Mouse (Mus musculus): ENCODE measurements around the gene Lpar5.

Lpar5 gene

DNA sequence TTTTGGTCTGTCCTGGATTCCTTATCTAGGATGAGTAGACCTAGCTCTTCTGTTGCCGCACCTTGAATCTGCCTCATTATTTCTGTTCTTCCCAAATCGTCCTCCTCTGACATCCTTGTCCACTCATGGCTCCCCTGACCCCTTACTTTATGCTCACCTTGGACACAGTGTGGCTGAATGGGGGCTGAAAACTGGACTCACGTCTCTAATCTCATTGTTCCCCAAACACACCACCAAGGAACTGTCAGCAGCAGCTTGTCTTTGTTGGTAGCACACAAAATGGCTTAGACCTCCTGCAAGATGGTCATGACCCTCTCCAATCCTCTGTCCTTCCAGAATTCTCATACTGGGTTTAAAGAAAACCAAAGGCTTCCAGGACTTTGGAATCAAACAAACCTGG is 20.2 kb downstream of the Lpar5 start:
- DNase-seq = no peak

DNA sequence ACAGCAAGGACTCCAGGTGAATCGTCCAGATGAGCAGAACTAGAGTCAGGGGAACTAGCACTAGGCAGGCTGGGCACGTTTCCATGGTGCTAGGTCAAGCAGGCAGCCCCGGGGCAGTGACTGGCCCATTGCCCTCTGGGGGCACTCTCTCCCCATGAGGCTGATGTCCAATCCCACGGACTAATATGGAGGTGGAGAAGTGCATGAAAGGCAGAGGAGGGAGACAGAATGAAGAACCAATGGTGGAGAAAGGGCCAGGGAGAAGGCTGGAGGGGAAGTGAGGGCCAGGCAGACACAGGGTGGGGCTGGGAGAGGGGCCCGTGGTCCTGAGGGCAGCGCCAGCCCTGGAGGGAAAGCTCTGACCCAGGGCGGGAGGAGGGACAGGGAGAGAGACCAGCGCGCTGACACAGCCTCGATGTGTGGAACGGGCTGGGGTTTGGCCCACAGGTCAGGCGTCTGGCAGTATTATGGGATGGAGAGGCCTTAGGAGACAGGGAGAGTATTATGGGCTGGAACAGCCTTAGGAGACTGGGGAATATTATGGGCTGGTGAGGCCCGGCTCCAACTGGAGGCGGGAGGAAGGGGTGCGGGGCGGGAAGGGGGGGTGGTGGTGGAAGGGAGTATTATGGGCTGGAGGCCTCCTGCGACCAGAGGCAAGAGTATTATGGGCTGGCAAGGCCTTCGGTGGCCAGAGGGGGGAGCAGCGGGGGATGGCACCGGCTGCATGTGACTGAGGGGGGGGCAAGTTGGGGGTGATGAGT is 21.0 kb downstream of the Lpar5 start:
- peak; percentile 88 for DNase-seq

DNA sequence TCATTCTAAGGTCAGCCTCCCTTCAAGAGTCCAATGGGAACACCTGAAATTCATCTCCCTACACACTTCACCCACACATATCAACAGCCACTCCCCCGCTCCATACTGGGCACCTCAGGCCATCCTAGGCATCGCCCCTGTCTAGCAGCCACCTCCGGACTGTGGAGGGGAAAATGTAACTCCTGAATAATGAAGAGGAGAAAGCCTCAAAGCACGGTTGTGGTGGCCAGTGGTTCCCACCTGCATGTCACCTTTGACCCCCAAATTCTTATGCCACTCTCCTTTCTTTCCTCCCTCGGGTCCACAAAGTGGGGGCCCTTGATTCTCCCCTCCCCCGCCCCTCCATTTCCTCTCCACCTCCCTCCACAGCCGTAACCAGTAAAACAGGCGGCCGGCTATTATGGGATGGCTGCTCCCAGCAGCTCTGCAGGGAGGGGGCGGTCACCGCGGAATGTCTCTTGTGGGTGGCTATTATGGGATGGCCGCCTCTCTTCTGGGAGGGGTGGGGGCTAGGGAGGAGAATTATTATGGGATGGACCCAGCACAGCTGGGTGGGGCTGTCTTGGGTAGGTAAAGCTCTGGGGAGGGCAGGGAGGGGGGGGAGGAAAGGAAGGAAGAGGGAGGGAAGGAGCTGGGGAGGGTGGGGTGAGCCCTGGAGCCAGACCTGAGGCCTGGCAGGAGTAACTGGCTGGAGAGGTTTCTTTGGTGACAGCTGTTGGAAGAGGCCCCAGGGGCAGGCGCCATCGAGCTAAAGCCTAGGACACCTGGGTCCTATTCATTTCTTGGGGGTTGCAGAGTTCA is 22.0 kb downstream of the Lpar5 start:
- peak; percentile 95 for DNase-seq

DNA sequence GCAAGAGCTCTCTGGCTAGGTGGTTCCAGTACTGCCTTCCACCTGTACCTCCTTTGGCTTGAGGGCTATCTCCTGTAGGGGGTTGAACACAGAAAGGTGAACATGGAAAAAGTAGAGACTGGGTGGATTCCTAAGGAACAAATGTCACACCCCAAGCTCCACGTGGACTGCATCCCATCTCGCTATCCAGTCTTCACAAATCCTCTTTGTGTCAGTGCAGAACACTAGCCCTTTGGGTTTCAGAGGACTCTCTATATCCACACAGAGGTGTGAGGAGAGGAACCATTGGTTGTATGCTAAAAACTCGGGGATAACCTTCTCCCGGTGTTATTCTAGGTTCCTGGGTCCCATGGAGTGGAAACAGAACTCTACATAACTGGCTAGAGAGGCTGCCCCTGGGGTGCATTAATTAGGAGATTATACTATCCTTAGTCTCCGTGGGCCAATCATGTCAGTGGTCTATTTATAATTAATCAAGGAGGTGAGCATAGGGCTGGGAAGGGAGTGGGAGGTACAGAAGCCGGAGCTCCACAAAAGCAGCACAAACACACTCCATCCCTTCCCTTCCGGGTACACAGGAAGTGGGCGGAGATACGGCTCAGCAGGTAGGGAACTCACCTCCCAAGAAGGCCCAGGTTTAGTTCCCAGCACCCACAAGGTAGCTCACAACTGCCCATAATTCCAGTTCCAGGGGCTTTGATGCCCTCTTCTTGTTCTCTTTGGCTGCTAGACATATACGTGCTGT is 22.8 kb downstream of the Lpar5 start:
- DNase-seq = no peak

DNA sequence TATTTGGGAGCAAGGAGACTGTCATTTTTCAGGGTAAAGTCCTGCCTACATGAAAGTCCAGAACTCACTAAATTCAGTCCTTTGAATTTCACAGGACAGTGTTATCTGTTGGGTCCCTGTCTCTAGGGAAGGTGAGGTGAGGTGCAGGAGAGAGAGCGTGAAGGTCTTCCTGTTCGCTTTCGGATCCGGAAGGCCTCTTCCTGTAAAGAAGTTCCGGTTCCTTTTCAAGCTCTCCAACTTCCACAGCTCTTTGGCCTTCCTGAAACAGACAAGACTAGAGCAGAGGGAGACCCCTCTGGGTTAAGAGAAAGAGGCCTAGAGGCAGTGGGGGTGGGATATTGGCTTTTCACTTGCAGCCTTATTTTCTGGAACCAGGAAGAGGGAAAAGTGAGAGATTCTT is 24.7 kb downstream of the Lpar5 start:
- no peak for DNase-seq

DNA sequence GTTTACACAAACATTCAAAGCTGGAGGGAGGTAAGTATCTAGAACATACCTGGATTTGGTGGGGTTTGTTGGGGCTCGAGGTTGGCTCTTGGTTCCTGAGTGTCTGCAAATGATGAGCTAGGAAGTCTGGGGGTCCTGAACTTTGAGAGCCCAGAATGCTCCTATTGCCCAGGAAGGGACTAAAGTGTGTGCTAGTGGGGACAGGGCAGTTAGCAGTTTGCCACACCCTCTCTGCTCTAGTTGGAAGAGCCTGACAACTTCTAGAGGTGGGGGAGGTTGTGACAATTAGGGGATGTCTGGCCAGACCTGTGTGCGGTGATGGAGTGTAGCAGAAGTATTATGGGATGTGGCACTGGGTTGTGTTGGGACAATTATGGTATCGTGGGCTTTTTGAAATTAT is 27.1 kb downstream of the Lpar5 start:
- DNase-seq = no peak

DNA sequence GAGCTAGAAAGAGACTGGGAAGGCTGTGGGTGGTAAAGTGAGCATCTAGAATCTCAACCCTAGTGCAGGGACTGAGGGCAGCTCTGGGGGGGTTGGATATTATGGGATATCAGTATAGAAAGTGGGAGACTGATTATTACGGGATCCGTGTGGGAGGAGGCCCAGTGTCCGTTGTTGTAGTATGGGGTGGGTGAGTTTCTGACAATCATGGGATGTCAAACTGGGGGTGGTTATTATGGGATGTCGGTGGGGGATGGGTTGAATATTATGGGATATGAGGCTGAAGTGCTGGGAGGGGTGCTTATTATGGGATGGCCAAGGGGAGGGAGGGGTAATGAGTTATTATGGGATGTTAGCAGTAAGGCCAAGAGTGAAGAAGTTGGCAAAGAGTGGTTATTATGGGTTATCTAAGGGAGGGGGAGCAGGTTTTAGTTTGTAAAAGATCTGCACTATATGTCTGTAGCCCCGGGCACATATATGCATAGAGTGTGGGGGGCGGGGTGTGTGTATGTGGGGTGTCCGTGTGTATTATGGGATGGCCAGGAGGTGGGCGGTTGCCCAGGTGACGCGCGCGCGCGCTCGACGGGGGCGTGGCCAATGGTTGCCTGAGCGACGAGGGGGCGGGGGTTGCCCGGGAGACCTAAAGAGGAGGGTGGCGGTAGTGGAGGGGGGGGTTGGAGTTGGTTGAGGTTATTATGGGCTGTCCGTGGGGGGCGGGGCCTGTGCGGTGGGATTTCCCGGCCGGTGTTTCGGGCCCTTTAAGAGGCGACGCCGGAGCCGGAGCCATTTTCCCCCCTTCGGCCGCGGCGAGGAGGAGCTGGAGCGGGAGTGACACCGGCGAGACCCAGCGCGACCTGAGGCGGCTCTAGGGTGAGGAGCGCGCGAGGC is 27.9 kb downstream of the Lpar5 start, which contains the start of gene Chd4:
TSS of gene Chd4 (plus strand) at position 591 of the 888 bp plus-strand sequence.
- DNase-seq = peak; percentile 97

DNA sequence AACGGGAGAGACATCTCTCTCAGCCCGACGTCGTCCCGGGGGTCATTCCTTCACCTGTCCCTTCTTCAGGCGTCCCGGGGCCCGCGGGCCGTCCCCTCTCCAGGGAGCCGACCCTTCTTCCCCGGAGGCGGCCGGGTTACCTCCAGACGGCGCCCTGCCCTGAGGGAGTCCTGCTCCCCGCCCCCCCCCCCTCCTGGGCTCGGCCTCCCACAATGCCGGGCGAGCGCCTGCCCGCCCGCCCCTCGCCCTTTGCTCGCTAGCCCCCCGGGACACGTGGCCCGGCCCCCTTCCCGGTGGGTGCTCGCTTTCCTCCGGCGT is 28.5 kb downstream of the Lpar5 start:
- DNase-seq = no peak

DNA sequence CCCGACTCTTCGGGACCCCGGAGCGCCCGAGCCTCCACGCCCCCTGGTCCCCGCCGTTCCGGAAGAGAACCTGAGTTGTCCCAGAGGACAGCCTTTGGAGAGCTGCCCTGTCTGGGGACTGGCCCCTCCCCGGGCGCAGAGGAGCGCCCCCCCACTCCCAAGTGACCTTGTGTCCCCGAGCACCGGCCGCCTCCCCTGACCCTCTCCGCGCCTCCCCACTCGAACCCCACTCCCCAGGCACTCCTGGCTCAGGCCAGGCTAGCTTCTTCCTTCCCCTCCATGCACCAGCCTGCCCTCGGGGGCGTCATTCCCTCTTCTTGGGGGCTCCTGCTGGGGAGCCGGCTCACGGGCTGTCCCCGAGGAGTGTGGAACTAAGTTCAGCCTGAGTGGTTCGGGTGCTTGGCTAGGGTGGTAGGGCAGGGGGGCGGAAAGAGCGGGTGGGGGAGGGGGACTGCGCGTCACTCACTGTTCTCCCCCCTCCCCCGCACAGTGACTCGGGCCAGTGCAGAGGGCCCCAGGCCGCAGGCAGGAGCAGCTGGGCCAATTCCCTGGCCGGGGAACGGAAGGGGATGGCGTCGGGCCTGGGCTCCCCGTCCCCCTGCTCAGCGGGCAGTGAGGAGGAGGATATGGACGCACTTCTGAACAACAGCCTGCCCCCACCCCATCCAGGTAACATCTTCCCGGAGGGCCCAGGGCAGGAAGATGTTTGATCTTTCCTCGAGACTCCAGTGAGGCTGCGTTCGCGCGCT is 29.1 kb downstream of the Lpar5 start:
- no peak for DNase-seq

DNA sequence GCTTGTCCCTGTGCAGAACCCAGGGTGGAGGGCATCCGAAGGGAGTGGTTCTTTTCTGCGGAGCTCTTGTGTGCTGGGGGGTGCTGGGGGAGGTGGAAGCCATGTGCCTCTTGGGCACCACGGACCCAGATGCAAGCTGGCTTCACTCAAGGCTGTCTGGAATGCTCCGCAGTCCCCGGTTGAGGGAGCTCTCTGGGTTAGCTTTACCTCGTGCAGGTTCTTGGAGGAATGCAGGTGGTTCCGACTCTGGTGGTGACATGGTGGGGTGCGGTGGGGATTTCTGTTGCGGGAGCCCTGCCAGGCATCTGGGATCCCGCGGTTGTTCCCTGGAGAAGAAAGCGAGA is 29.6 kb downstream of the Lpar5 start:
- no peak for DNase-seq

DNA sequence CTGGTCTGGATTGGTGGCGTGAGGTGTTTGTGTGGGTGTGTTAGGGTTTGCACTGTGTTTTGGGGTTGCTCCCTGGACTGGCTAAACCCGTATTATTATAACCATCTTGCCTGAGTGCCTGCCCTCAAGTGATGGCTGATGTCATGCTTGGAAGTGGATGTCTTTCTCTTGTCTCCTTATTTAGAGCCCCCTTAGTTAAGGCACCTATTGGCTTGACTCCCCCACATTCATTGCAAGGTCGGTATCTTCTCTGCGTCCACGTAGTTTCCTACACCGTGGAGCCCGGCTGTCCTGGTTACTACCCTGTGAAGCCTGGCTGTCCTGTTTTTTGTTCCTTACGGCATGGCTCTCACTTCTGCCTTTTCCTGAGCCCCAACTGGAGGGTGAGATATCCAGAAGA is 30.2 kb downstream of the Lpar5 start:
- no peak for DNase-seq

DNA sequence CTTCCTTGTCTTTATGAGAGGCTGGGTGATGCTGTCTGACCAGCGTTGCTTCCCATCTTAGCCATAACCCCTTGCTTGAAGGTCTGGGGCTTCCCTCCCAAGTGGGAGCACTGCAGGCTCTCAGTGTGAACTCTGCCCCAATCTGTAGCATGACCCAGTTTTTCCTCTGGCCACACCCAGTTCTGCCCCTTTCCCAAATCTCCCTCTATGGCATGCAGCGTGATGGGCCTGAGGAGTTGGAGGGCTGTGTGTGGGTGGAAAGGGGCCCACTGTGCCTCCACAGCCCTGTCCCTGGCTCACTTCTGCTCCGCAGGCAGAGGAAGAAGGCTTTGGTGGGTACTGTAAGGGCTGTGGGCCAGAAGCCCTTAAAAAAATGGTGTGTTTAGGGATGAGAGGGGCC is 30.8 kb downstream of the Lpar5 start:
- DNase-seq = no peak

DNA sequence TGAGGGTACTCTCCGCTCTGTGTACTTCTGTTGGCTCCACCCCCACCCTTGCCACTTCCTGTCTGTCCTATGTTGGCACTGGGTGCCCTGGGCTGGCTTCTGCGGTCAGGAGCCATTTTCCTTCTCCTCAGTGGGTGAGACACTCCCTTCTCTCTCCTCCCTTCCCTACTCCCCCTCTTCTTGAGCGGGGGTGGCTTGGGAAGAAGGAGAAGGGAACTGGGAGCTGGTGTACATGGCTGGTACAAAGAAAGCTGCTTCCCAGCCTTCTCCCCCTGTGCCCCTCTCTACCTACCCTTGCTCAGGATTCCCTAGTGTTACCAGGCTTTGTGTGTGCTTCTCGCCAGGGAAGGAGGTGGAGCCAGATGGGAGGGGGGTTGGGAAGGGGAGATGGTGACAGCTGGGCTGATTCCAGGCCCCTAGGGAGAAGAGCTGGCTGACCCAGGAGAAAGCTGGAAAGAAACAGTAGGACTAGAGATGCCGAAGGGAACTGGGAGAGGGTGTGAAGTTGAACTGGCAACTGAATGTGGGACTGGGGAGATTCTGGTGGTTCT is 31.8 kb downstream of the Lpar5 start:
- no peak for DNase-seq

DNA sequence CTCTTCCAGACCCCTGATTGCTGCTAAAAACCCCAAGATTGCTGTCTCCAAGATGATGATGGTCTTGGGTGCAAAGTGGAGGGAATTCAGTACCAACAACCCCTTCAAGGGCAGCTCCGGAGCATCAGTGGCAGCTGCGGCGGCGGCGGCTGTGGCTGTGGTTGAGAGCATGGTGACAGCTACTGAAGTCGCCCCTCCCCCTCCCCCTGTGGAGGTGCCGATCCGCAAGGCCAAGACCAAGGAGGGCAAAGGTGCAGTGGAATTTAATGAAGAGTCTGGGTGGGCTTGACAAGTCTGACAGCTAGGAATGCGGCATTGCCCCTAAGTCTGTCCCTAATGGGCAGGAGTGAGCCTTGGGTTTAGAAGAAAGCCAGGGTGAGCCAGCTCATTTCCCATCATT is 33.7 kb downstream of the Lpar5 start:
- no peak for DNase-seq

DNA sequence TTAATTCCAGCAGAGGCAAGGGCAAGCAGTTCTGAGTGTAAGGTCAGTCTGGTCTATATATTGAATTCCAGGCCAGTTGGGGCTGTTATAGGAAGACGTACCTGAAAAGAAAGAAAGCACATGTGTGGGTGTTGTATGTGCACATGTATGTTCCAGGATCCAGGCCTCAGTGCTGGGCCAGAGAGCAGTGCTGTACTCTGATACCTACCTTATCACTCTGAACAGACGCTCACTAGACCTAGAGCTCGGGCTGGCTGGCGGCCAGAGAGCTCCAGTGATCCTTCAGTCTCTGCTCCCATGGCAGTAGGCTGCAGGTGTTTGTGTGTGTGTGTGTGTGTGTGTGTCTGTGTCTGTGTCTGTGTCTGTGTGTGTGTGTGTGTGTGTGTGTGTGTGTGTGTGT is 36.5 kb downstream of the Lpar5 start:
- no peak for DNase-seq

DNA sequence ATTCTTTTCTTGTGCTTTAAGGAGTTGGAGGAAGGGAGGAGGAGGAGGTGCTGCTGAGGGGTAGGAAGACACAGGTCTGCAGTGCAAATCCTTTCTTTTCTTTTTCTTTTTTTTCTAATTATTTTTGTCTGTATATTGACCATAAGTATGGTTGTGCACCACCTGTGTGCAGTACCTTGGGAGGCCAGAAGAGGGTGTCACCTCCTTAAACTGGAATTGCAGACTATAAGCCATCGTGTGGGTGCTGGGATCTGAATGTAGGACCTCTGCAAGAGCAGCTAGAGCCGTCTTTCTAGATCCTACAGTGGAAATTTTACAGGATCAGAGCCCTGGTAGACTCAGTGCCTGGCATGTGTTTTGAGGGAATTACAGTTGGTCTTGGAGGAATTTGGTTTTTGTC is 40.0 kb downstream of the Lpar5 start:
- DNase-seq = no peak

DNA sequence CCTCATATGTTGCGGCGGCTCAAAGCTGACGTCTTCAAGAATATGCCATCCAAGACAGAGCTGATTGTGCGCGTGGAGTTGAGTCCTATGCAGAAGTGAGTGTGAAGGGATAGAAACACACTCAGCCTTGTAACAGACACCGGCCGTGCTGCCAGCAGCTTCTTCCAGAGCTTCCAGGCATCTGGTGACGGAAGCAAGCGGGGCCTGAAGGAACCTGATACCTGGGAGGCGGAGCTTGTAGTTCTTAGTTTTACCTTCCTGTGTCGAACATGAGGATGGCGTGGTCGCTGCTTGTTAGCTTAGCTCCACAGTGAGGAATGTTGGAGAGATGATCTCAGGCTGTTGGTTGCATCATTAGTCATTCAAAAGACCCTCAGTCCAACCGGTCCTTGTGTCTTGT is 41.7 kb downstream of the Lpar5 start:
- DNase-seq = no peak

DNA sequence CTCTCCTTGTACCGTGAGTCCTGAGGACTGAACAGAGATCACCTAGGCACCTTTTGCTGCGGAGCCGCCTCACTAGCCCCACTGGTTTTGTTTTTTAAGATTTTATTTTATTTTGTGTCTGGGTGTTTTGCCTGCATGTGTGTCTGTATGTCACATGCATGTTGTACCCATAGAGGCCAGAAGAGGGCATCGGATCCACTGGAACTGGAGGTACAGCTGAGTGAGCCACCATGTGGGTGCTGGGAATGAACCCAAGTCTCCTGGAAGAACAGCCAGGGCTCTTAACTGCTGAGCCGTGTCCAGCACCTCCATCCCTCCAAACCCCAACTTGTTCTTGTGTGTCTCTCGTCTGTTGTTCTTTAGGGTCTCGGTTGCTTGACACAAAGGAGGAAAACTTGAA is 43.2 kb downstream of the Lpar5 start:
- no peak for DNase-seq

DNA sequence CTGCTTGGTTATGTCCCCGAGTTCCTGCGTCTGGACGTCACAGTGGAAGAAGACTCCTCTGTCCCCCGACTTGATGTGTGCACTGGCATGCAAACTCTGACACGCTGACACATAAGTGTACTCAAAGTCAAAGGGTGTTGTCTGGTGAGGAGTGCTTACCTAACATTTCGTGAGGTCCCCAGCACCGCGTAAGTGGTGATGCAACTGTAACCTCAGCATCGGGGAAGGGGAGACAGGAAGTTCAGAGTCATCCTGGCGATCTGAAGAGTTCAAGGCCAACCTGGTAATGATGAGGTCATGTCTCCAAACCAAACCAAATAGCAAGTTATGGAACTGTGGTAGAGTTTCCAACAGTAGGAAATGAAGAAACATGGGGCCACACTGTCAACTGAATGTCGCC is 44.8 kb downstream of the Lpar5 start:
- DNase-seq = no peak

DNA sequence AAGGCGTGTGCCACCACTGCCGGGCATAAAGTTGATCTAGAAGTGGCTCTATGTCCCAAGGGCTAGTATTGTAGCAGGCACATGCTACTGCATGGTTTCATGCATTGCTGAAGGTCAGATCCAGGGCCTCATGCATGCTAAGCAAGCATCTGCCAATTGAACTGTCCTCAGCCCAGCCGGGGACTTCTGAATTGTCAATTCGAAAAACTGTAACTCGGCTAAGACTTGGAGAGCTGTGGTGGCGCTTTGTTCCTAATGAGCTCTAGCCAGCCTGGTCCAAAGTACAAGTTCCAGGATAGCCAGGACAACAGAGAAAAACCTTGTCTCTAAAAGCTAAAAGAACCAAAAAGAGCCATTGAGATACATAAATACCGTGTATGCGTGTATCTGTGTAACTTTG is 51.7 kb downstream of the Lpar5 start:
- DNase-seq = no peak

DNA sequence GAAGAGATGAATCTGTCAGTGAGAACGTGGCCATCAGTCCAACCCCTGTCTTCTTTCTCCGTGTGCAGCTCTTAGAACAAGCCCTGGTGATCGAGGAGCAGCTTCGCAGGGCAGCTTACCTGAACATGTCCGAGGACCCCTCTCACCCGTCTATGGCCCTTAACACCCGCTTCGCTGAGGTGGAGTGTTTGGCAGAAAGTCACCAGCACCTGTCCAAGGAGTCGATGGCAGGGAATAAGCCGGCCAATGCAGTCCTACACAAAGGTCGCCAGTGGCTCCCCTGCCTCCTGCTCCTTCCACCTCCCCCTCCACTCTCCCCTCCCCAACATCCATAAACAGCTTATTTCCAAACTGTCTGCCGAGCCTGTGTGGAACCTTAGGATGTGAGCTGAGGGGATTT is 61.0 kb downstream of the Lpar5 start:
- no peak for DNase-seq

All from layer of hippocampus, adult 9-11 months (tissue).